Comparison of ENCODE assay signal across 8 mouse cellular contexts in the genomic region with DNA sequence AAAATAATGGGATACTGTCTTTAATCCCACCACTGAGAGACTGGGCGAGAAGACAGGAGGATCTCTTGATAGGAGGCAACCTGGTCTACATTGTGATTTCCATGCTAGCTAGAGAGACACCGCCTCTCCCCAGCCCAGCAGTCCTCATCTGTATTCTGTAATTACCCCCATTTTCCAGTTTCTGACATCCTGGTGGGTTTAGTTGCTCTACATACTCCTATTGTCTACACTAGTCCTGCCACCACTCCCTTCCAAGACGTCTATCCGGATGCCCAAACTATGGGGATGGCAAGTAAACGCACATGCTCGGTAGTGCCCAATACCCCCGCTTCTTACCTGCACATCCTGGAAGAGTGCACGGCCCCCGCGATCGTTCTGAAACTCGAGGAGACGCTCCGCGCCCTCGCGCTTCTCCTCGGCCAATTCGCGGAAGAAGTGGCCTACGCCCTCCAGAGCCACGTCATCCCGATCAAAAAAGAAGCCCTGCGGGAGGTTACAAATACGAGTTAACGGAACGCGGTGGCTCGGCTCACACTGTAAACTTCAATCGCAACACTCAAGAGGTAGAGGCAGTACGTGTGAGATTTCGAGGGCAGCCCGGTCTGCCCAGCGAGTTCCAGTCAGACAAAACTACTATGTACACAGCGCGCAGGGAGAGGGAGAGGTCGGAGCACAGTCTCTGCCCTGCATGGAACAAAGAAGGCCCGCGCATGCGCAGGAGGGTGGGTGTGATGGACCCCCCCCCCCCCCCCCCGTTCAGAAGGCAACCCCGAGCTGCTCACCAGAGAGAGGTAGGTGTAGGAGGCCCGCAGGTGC. TPM values are rescaled to one million over a fixed set of nuclear protein-coding genes. Genes with fewer than 3 reads are reported as not detected.
DNase-seq lines count a peak whose midpoint lies in the region; ATAC-seq lines count a peak whose summit lies in the region.

No protein-coding gene starts in this region.

- WGBS in intestine, embryonic 14.5 days = 1% methylated on average over 41 of the region's 43 CpGs
- 2% methylated on average over 43 of the region's 43 CpGs for WGBS in limb, embryonic 10.5 days
- under 1% methylated on average over 43 of the region's 43 CpGs for WGBS in midbrain, embryonic 10.5 days

- H3K4me1 ChIP-seq in intestine, embryonic 14.5 days (replicated peaks; ENCODE audit: control insufficient read depth, insufficient read depth, low read length) = peaks cover 37% of the 10 kb centered on the region
- peaks cover 40% of the 10 kb centered on the region for H3K4me1 ChIP-seq in limb, embryonic 10.5 days
- H3K4me1 ChIP-seq in midbrain, embryonic 10.5 days = peaks cover 44% of the 10 kb centered on the region

- no peaks in the 10 kb centered on the region for H3K27me3 ChIP-seq in intestine, embryonic 14.5 days (replicated peaks; ENCODE audit: control insufficient read depth, insufficient read depth, low read length)
- H3K27me3 ChIP-seq in limb, embryonic 10.5 days (ENCODE audit: low read depth, poor library complexity, severe bottlenecking) = no peaks in the 10 kb centered on the region
- no peaks in the 10 kb centered on the region for H3K27me3 ChIP-seq in midbrain, embryonic 10.5 days (ENCODE audit: low read depth, poor library complexity, severe bottlenecking)

- peak overlapping the region; percentile 89 for H3K9ac ChIP-seq in intestine, embryonic 14.5 days (ENCODE audit: low read length)

- H3K27ac ChIP-seq in intestine, embryonic 14.5 days (ENCODE audit: low read depth) = peak overlapping the region; percentile 90
- peak overlapping the region; percentile 94 for H3K27ac ChIP-seq in limb, embryonic 10.5 days
- H3K27ac ChIP-seq in midbrain, embryonic 10.5 days (replicated peaks) = peak overlapping the region; percentile 91

- no peaks in the 10 kb centered on the region for H3K9me3 ChIP-seq in intestine, embryonic 14.5 days (ENCODE audit: control insufficient read depth, low read length)
- no peaks in the 10 kb centered on the region for H3K9me3 ChIP-seq in limb, embryonic 10.5 days (replicated peaks)
- no peaks in the 10 kb centered on the region for H3K9me3 ChIP-seq in midbrain, embryonic 10.5 days (replicated peaks)

- peak; percentile 62 to 75 for DNase-seq in adrenal gland, adult 18-20 months (ENCODE audit: low spot score in 2 of 2)
- peak; percentile 71 for DNase-seq in gastrocnemius, postnatal 25 days
- DNase-seq in intestine, embryonic 14.5 days (ENCODE audit: low spot score) = peak; percentile 96
- DNase-seq in limb, embryonic 10.5 days (ENCODE audit: low spot score) = peak; percentile 92
- DNase-seq in midbrain, embryonic 10.5 days (ENCODE audit: low spot score) = peak; percentile 89
- peak; percentile 94 for DNase-seq in right cerebral cortex, postnatal 4 days
- DNase-seq in urinary bladder, postnatal 4 days (ENCODE audit: low spot score in 2 of 2) = peak; percentile 73 to 83

- ATAC-seq in common myeloid progenitor, adult 5-6 weeks (replicated peaks; ENCODE audit: low read depth, poor library complexity, severe bottlenecking) = 0 out of 2 replicates have a peak, but pooled peaks have one; percentile 9
- ATAC-seq in intestine, embryonic 14.5 days (replicated peaks; ENCODE audit: low FRiP score, low TSS enrichment, low read depth) = peak; percentile 67

- peaks cover 55% of the 10 kb centered on the region for H3K36me3 ChIP-seq in intestine, embryonic 14.5 days (ENCODE audit: control insufficient read depth, insufficient read depth, low read length)
- peaks cover 75% of the 10 kb centered on the region for H3K36me3 ChIP-seq in limb, embryonic 10.5 days
- peaks cover 82% of the 10 kb centered on the region for H3K36me3 ChIP-seq in midbrain, embryonic 10.5 days

- H3K4me3 ChIP-seq in intestine, embryonic 14.5 days (ENCODE audit: low read depth, low read length) = peak overlapping the region; percentile 92
- H3K4me3 ChIP-seq in limb, embryonic 10.5 days = peak overlapping the region; percentile 80
- H3K4me3 ChIP-seq in midbrain, embryonic 10.5 days = peak overlapping the region; percentile 71

- peak overlapping the region; percentile 63 for H3K4me2 ChIP-seq in intestine, embryonic 14.5 days (ENCODE audit: low read length)

RNA-seq across cellular contexts. Expression of gene Ftl1, which starts 0.7 kb away (rescaled TPM):
- 1,000 to 10,000 TPM; 1,437 to 1,911 TPM for total RNA-seq in adrenal gland, adult 18-20 months (2021)
- 650 and 699 TPM in 2 replicates for total RNA-seq in common myeloid progenitor, adult 5-6 weeks (2017)
- 100 to 1,000 TPM; 125 to 149 TPM for total RNA-seq in gastrocnemius, postnatal 25 days (2021)
- 4,654 and 4,671 TPM in 2 replicates for polyA plus RNA-seq in intestine, embryonic 14.5 days (2014; fragmentation: Nextera tagmentation; extraction: Ambion mirVana)
- polyA plus RNA-seq in limb, embryonic 10.5 days (2016; fragmentation: Nextera tagmentation; extraction: Ambion mirVana) = 5,063 and 5,416 TPM in 2 replicates
- 5,695 and 6,139 TPM in 2 replicates for polyA plus RNA-seq in midbrain, embryonic 10.5 days (2016; fragmentation: Nextera tagmentation; extraction: Ambion mirVana)

RNA-seq across cellular contexts. Expression of gene Bax, which starts 7.7 kb away (rescaled TPM):
- 10 to 100 TPM; 58.2 to 64.3 TPM for total RNA-seq in adrenal gland, adult 18-20 months (2021)
- total RNA-seq in common myeloid progenitor, adult 5-6 weeks (2017) = 34.0 and 35.6 TPM in 2 replicates
- total RNA-seq in gastrocnemius, postnatal 25 days (2021) = 10 to 100 TPM; 15.6 to 16.9 TPM
- 134 and 139 TPM in 2 replicates for polyA plus RNA-seq in intestine, embryonic 14.5 days (2014; fragmentation: Nextera tagmentation; extraction: Ambion mirVana)
- polyA plus RNA-seq in limb, embryonic 10.5 days (2016; fragmentation: Nextera tagmentation; extraction: Ambion mirVana) = 248 and 297 TPM in 2 replicates
- 240 and 265 TPM in 2 replicates for polyA plus RNA-seq in midbrain, embryonic 10.5 days (2016; fragmentation: Nextera tagmentation; extraction: Ambion mirVana)

RNA-seq across cellular contexts. Expression of gene Ruvbl2, which starts 21.1 kb away (rescaled TPM):
- total RNA-seq in adrenal gland, adult 18-20 months (2021) = 10 to 100 TPM; 41.9 to 43.3 TPM
- 149 and 177 TPM in 2 replicates for total RNA-seq in common myeloid progenitor, adult 5-6 weeks (2017)
- total RNA-seq in gastrocnemius, postnatal 25 days (2021) = 10 to 100 TPM; 23.3 to 23.8 TPM
- polyA plus RNA-seq in intestine, embryonic 14.5 days (2014; fragmentation: Nextera tagmentation; extraction: Ambion mirVana) = 164 and 174 TPM in 2 replicates
- polyA plus RNA-seq in limb, embryonic 10.5 days (2016; fragmentation: Nextera tagmentation; extraction: Ambion mirVana) = 228 and 283 TPM in 2 replicates
- polyA plus RNA-seq in midbrain, embryonic 10.5 days (2016; fragmentation: Nextera tagmentation; extraction: Ambion mirVana) = 202 and 222 TPM in 2 replicates

RNA-seq across cellular contexts. Expression of gene Tulp2, which starts 22.7 kb away (rescaled TPM):
- total RNA-seq in adrenal gland, adult 18-20 months (2021) = 1 to 10 TPM in 1 of 2 experiments, under 1 TPM in 1; 0.66 to 2.6 TPM
- not detected in 2 replicates for total RNA-seq in common myeloid progenitor, adult 5-6 weeks (2017)
- total RNA-seq in gastrocnemius, postnatal 25 days (2021) = not detected
- polyA plus RNA-seq in intestine, embryonic 14.5 days (2014; fragmentation: Nextera tagmentation; extraction: Ambion mirVana) = 1.8 and 2.3 TPM in 2 replicates
- polyA plus RNA-seq in limb, embryonic 10.5 days (2016; fragmentation: Nextera tagmentation; extraction: Ambion mirVana) = 1.8 and 2.2 TPM in 2 replicates
- 0.15 and 0.21 TPM in 2 replicates for polyA plus RNA-seq in midbrain, embryonic 10.5 days (2016; fragmentation: Nextera tagmentation; extraction: Ambion mirVana)

RNA-seq across cellular contexts. Expression of gene Gys1, which starts 24.3 kb away (rescaled TPM):
- total RNA-seq in adrenal gland, adult 18-20 months (2021) = 10 to 100 TPM; 40.4 to 61.6 TPM
- total RNA-seq in common myeloid progenitor, adult 5-6 weeks (2017) = 6.2 and 7.5 TPM in 2 replicates
- 100 to 1,000 TPM; 243 to 327 TPM for total RNA-seq in gastrocnemius, postnatal 25 days (2021)
- polyA plus RNA-seq in intestine, embryonic 14.5 days (2014; fragmentation: Nextera tagmentation; extraction: Ambion mirVana) = 36.0 and 36.2 TPM in 2 replicates
- polyA plus RNA-seq in limb, embryonic 10.5 days (2016; fragmentation: Nextera tagmentation; extraction: Ambion mirVana) = 42.6 and 44.9 TPM in 2 replicates
- polyA plus RNA-seq in midbrain, embryonic 10.5 days (2016; fragmentation: Nextera tagmentation; extraction: Ambion mirVana) = 41.7 and 41.9 TPM in 2 replicates

Comparison
In these comparisons a context has a peak if more than half of its experiments do, and no peak if none do; other contexts are left out.
1. Peak in every context shown above with its lines: DNase-seq, ATAC-seq, H3K4me3 ChIP-seq and H3K27ac ChIP-seq.